Comparison of ENCODE assay signal across 11 mouse cellular contexts in the genomic region with DNA sequence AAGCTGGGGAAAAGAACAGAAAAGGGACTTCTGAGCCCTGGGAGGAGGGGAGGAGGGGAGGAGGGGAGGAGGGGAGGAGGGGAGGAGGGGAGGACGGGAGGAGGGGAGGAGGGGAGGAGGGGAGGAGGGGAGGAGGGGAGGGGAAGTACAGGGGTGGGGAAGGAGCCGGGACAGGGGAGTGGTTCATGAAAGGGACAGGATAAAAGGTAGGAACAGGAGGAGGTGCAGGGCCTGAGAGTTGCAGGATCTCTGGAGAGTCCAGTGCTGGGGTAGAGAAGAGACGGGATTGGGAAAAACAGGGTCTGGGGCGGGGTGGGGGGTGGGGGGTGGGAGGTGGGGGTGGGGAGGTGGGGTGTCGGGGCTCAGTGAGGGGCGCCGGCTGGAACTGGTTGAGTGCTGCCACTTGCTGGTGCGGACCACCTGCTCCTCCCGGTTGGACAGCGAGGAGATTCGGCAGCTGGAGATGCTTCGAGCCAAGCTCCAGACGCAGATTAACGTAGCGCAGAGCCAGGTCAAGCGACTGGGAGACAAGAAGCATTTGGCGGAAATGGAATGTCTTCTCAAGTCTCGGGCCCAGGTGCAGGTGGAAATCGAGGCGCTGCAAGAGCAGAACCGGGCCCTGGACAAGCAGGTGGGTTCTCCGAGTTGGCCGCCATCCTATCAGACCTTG. TPM values are rescaled to one million over a fixed set of nuclear protein-coding genes. Genes with fewer than 3 reads are reported as not detected.
A peak's percentile ranks its signal among the peaks of the same experiment; 100 is the strongest.
DNase-seq lines count a peak whose midpoint lies in the region; ATAC-seq lines count a peak whose summit lies in the region.
"Had no signal": no experiment of that assay in that cellular context is flagged by ENCODE, and none has a peak within 500 bp of the region (broad histone marks: within the 10 kb centered on the region; RNA-seq: fewer than 3 reads in every experiment).

No protein-coding gene starts in this region.

- no peak overlapping the region for H3K9ac ChIP-seq in hindbrain, embryonic 11.5 days (ENCODE audit: low read depth, low read length)
- no peak overlapping the region for H3K9ac ChIP-seq in forebrain, embryonic 16.5 days (replicated peaks; ENCODE audit: low read depth, low read length)
- no peak overlapping the region for H3K9ac ChIP-seq in midbrain, embryonic 13.5 days (replicated peaks)
- H3K9ac ChIP-seq: liver, embryonic 14.5 days had no signal

- H3K27ac ChIP-seq in hindbrain, embryonic 10.5 days: no peak overlapping the region
- H3K27ac ChIP-seq in hindbrain, embryonic 11.5 days (ENCODE audit: low read depth, low read length): no peak overlapping the region
- no peak overlapping the region for H3K27ac ChIP-seq in forebrain, embryonic 16.5 days (ENCODE audit: low read length)
- H3K27ac ChIP-seq in midbrain, embryonic 13.5 days: no peak overlapping the region
- H3K27ac ChIP-seq: liver, embryonic 14.5 days had no signal

- no peak for DNase-seq in hindbrain, embryonic 10.5 days (ENCODE audit: low spot score)
- DNase-seq in hindbrain, embryonic 11.5 days (ENCODE audit: low spot score): no peak
- DNase-seq in R1 (ENCODE audit: low read depth, low spot score): peak; percentile 45
- no peak for DNase-seq in left cerebral cortex, postnatal 36 days (ENCODE audit: low spot score in 2 of 2)
- DNase-seq in spleen, postnatal 14 days (ENCODE audit: low spot score in 2 of 2): no peak
- DNase-seq in frontal cortex, adult 2 months (ENCODE audit: extremely low spot score in 1 of 2, low spot score in 1 of 2): no peak
- DNase-seq: cerebellum, adult 2 months; thymus, adult 2 months had no signal

- ATAC-seq in hindbrain, embryonic 11.5 days (ENCODE audit: low FRiP score): no peak
- no peak for ATAC-seq in forebrain, embryonic 16.5 days
- ATAC-seq in midbrain, embryonic 13.5 days: no peak

- peaks cover 27% of the 10 kb centered on the region for H3K27me3 ChIP-seq in hindbrain, embryonic 10.5 days (ENCODE audit: insufficient read depth, poor library complexity, severe bottlenecking)
- H3K27me3 ChIP-seq in hindbrain, embryonic 11.5 days (ENCODE audit: control insufficient read depth, insufficient read depth, low read length): 0 out of 2 replicates have a peak, but pooled peaks cover 2% of the 10 kb centered on the region
- 0 out of 2 replicates have a peak, but pooled peaks cover 2% of the 10 kb centered on the region for H3K27me3 ChIP-seq in forebrain, embryonic 16.5 days (replicated peaks; ENCODE audit: control insufficient read depth, insufficient read depth, low read length)
- H3K27me3 ChIP-seq in midbrain, embryonic 13.5 days: peaks cover 9% of the 10 kb centered on the region

- no peak overlapping the region for H3K4me2 ChIP-seq in hindbrain, embryonic 11.5 days (replicated peaks; ENCODE audit: low read depth, low read length)
- peak overlapping the region; percentile 29; the same call in 1 of the 2 replicates for H3K4me2 ChIP-seq in forebrain, embryonic 16.5 days (ENCODE audit: low read length)
- peak overlapping the region; percentile 28 for H3K4me2 ChIP-seq in midbrain, embryonic 13.5 days (replicated peaks)

- H3K36me3 ChIP-seq in hindbrain, embryonic 10.5 days: 0 out of 2 replicates have a peak, but pooled peaks cover 5% of the 10 kb centered on the region
- no peaks in the 10 kb centered on the region for H3K36me3 ChIP-seq in hindbrain, embryonic 11.5 days (ENCODE audit: control insufficient read depth, insufficient read depth, low read length)
- no peaks in the 10 kb centered on the region for H3K36me3 ChIP-seq in forebrain, embryonic 16.5 days (ENCODE audit: control insufficient read depth, insufficient read depth)
- H3K36me3 ChIP-seq in midbrain, embryonic 13.5 days: 0 out of 2 replicates have a peak, but pooled peaks cover 3% of the 10 kb centered on the region

- intact Hi-C loops in left cerebral cortex, postnatal 36 days (cut with DNase I): no loop called here

- WGBS in hindbrain, embryonic 10.5 days: 11% methylated on average over 20 of the region's 23 CpGs
- WGBS in hindbrain, embryonic 11.5 days: 12% methylated on average over 21 of the region's 23 CpGs
- 14% methylated on average over 20 of the region's 23 CpGs for WGBS in forebrain, embryonic 16.5 days
- 13% methylated on average over 20 of the region's 23 CpGs for WGBS in midbrain, embryonic 13.5 days

- peaks cover 11% of the 10 kb centered on the region; the same call in 1 of the 2 replicates for H3K9me3 ChIP-seq in hindbrain, embryonic 10.5 days
- no peaks in the 10 kb centered on the region; the same call in 1 of the 2 replicates for H3K9me3 ChIP-seq in hindbrain, embryonic 11.5 days (ENCODE audit: control insufficient read depth, low read length)
- 0 out of 2 replicates have a peak, but pooled peaks cover 2% of the 10 kb centered on the region for H3K9me3 ChIP-seq in forebrain, embryonic 16.5 days (ENCODE audit: control insufficient read depth, low read length)
- peaks cover 6% of the 10 kb centered on the region; the same call in 1 of the 2 replicates for H3K9me3 ChIP-seq in midbrain, embryonic 13.5 days

- H3K4me3 ChIP-seq in hindbrain, embryonic 10.5 days: peak overlapping the region; percentile 20; the same call in 1 of the 2 replicates
- H3K4me3 ChIP-seq in hindbrain, embryonic 11.5 days (ENCODE audit: low read depth, low read length): no peak overlapping the region
- H3K4me3 ChIP-seq in forebrain, embryonic 16.5 days (replicated peaks; ENCODE audit: low read length): peak overlapping the region; percentile 19; the same call in 1 of the 2 replicates
- H3K4me3 ChIP-seq in midbrain, embryonic 13.5 days (replicated peaks): no peak overlapping the region

- H3K4me1 ChIP-seq in hindbrain, embryonic 10.5 days (replicated peaks): peaks cover 16% of the 10 kb centered on the region
- H3K4me1 ChIP-seq in hindbrain, embryonic 11.5 days (replicated peaks; ENCODE audit: control insufficient read depth, insufficient read depth, low read length): no peaks in the 10 kb centered on the region
- 0 out of 2 replicates have a peak, but pooled peaks cover 3% of the 10 kb centered on the region for H3K4me1 ChIP-seq in forebrain, embryonic 16.5 days (replicated peaks; ENCODE audit: control insufficient read depth, insufficient read depth, low read length)
- H3K4me1 ChIP-seq in midbrain, embryonic 13.5 days (replicated peaks): peaks cover 3% of the 10 kb centered on the region; the same call in 1 of the 2 replicates

RNA-seq across cellular contexts. Expression of a gene that starts 4.9 kb away (rescaled TPM):
- 6.5 and 7.7 TPM in 2 replicates for polyA plus RNA-seq in hindbrain, embryonic 10.5 days (2016; fragmentation: Nextera tagmentation; extraction: Ambion mirVana)
- polyA plus RNA-seq in hindbrain, embryonic 11.5 days (2014; fragmentation: Nextera tagmentation; extraction: Ambion mirVana): 3.3 and 5.3 TPM in 2 replicates
- 3.1 and 4.6 TPM in 2 replicates for polyA plus RNA-seq in forebrain, embryonic 16.5 days (2015; fragmentation: Nextera tagmentation; extraction: Ambion mirVana)
- 3.3 and 4.1 TPM in 2 replicates for polyA plus RNA-seq in midbrain, embryonic 13.5 days (2015; fragmentation: Nextera tagmentation; extraction: Ambion mirVana)
- total RNA-seq in left cerebral cortex, postnatal 36 days (2021): 1 to 10 TPM; 2.3 to 2.9 TPM
- polyA plus RNA-seq in frontal cortex, adult 2 months (2012; rRNA removed): 5.1 and 5.3 TPM in 2 replicates

RNA-seq across cellular contexts. Expression of a gene that starts 7.6 kb away (rescaled TPM):
- 16.7 and 29.7 TPM in 2 replicates for polyA plus RNA-seq in hindbrain, embryonic 10.5 days (2016; fragmentation: Nextera tagmentation; extraction: Ambion mirVana)
- 28.3 and 40.5 TPM in 2 replicates for polyA plus RNA-seq in hindbrain, embryonic 11.5 days (2014; fragmentation: Nextera tagmentation; extraction: Ambion mirVana)
- polyA plus RNA-seq in forebrain, embryonic 16.5 days (2015; fragmentation: Nextera tagmentation; extraction: Ambion mirVana): 19.2 and 21.6 TPM in 2 replicates
- 24.4 and 27.3 TPM in 2 replicates for polyA plus RNA-seq in midbrain, embryonic 13.5 days (2015; fragmentation: Nextera tagmentation; extraction: Ambion mirVana)
- total RNA-seq in left cerebral cortex, postnatal 36 days (2021): 1 to 10 TPM; 2.9 to 4.1 TPM
- 15.1 and 15.2 TPM in 2 replicates for polyA plus RNA-seq in frontal cortex, adult 2 months (2012; rRNA removed)

RNA-seq across cellular contexts. Expression of a gene that starts 32.0 kb away (rescaled TPM):
- polyA plus RNA-seq in hindbrain, embryonic 10.5 days (2016; fragmentation: Nextera tagmentation; extraction: Ambion mirVana): 4.5 and 4.8 TPM in 2 replicates
- polyA plus RNA-seq in hindbrain, embryonic 11.5 days (2014; fragmentation: Nextera tagmentation; extraction: Ambion mirVana): 3.1 and 4.6 TPM in 2 replicates
- 5.7 and 6.0 TPM in 2 replicates for polyA plus RNA-seq in forebrain, embryonic 16.5 days (2015; fragmentation: Nextera tagmentation; extraction: Ambion mirVana)
- polyA plus RNA-seq in midbrain, embryonic 13.5 days (2015; fragmentation: Nextera tagmentation; extraction: Ambion mirVana): 5.9 and 6.7 TPM in 2 replicates
- 10 to 100 TPM; 21.8 to 22.0 TPM for total RNA-seq in left cerebral cortex, postnatal 36 days (2021)
- 32.5 and 33.6 TPM in 2 replicates for polyA plus RNA-seq in frontal cortex, adult 2 months (2012; rRNA removed)

RNA-seq across cellular contexts. Expression of a gene that starts 32.2 kb away (rescaled TPM):
- polyA plus RNA-seq in hindbrain, embryonic 10.5 days (2016; fragmentation: Nextera tagmentation; extraction: Ambion mirVana): 1.1 and 1.3 TPM in 2 replicates
- 0.63 and 0.99 TPM in 2 replicates for polyA plus RNA-seq in hindbrain, embryonic 11.5 days (2014; fragmentation: Nextera tagmentation; extraction: Ambion mirVana)
- 0.63 TPM in 1 of 2 replicates, not detected in the other for polyA plus RNA-seq in forebrain, embryonic 16.5 days (2015; fragmentation: Nextera tagmentation; extraction: Ambion mirVana)
- polyA plus RNA-seq in midbrain, embryonic 13.5 days (2015; fragmentation: Nextera tagmentation; extraction: Ambion mirVana): 0.28 and 0.66 TPM in 2 replicates
- total RNA-seq in left cerebral cortex, postnatal 36 days (2021): not detected
- polyA plus RNA-seq in frontal cortex, adult 2 months (2012; rRNA removed): 0.15 TPM in 1 of 2 replicates, not detected in the other
- polyA plus RNA-seq: cerebellum, adult 2 months had no signal

RNA-seq across cellular contexts. Expression of a gene that starts 50.6 kb away (rescaled TPM):
- 0.19 and 0.33 TPM in 2 replicates for polyA plus RNA-seq in hindbrain, embryonic 10.5 days (2016; fragmentation: Nextera tagmentation; extraction: Ambion mirVana)
- polyA plus RNA-seq in hindbrain, embryonic 11.5 days (2014; fragmentation: Nextera tagmentation; extraction: Ambion mirVana): 0.39 and 0.42 TPM in 2 replicates
- polyA plus RNA-seq in forebrain, embryonic 16.5 days (2015; fragmentation: Nextera tagmentation; extraction: Ambion mirVana): 0.56 and 1.5 TPM in 2 replicates
- 1.2 and 1.3 TPM in 2 replicates for polyA plus RNA-seq in midbrain, embryonic 13.5 days (2015; fragmentation: Nextera tagmentation; extraction: Ambion mirVana)
- total RNA-seq in left cerebral cortex, postnatal 36 days (2021): 10 to 100 TPM; 10.2 to 12.3 TPM
- 15.5 and 17.7 TPM in 2 replicates for polyA plus RNA-seq in frontal cortex, adult 2 months (2012; rRNA removed)

Comparison
In these comparisons a context has a peak if more than half of its experiments do, and no peak if none do; other contexts are left out.
1. H3K4me3 ChIP-seq: peak in hindbrain, embryonic 10.5 days (single experiment) and forebrain, embryonic 16.5 days (single experiment); none in hindbrain, embryonic 11.5 days (single experiment) and midbrain, embryonic 13.5 days (single experiment).